Mouse (Mus musculus): Measurements from ENCODE around the gene Pdap1. TPM values are rescaled to one million over a fixed set of nuclear protein-coding genes. Genes with fewer than 3 reads are reported as not detected.
"Not testable (repeated sequence)": the region's sequence is repeated elsewhere in the genome, so short reads cannot be mapped to it uniquely, and the experiment has no call there.

Pdap1 gene
- total RNA-seq, 2 experiments from 2014 or later, result 26.1 to 140 TPM

- peak; percentile 95 for ATAC-seq (ENCODE audit: poor library complexity, severe bottlenecking)
These were observed 56.2 kb downstream of the Pdap1 start, which contains the start of the genes Arpc1a and Kpna7 for GRCm38 (mm10) chr5:145083632-145084451. Gene Arpc1a (plus strand): TSS chr5:145083830. Gene Kpna7 (minus strand): TSS chr5:145084030.

GRCm38 (mm10) chr5:145083201-145083600 lies 56.8 kb downstream of the Pdap1 start:
- ATAC-seq (ENCODE audit: poor library complexity, severe bottlenecking), result not testable (repeated sequence)

- ATAC-seq (ENCODE audit: poor library complexity, severe bottlenecking), result no peak
These were observed 58.0 kb downstream of the Pdap1 start for GRCm38 (mm10) chr5:145081866-145082613.

Other genes starting within 250 kb of the Pdap1 start
- 4.7 and 5.1 TPM in 2 replicates for gene Smurf1, start 174.4 kb downstream of the Pdap1 start, total RNA-seq (2015)
- gene Smurf1, start 174.4 kb downstream of the Pdap1 start, total RNA-seq (2017), result 6.7 and 6.9 TPM in 2 replicates
- gene Gm4871, start 107.5 kb downstream of the Pdap1 start, total RNA-seq (2015), result not detected in 2 replicates
- not detected in 2 replicates for gene Gm4871, start 107.5 kb downstream of the Pdap1 start, total RNA-seq (2017)
- not detected in 2 replicates for gene 1700018F24Rik, start 97.2 kb downstream of the Pdap1 start, total RNA-seq (2015)
- not detected in 2 replicates for gene 1700018F24Rik, start 97.2 kb downstream of the Pdap1 start, total RNA-seq (2017)
- 98.2 and 102 TPM in 2 replicates for gene Arpc1a, start 56.4 kb downstream of the Pdap1 start, total RNA-seq (2015)
- gene Arpc1a, start 56.4 kb downstream of the Pdap1 start, total RNA-seq (2017), result 65.2 and 77.0 TPM in 2 replicates
- not detected in 2 replicates for gene Kpna7, start 56.2 kb downstream of the Pdap1 start, total RNA-seq (2015)
- not detected in 2 replicates for gene Kpna7, start 56.2 kb downstream of the Pdap1 start, total RNA-seq (2017)
- gene Arpc1b, start 26.0 kb downstream of the Pdap1 start, total RNA-seq (2015), result 361 and 425 TPM in 2 replicates
- gene Arpc1b, start 26.0 kb downstream of the Pdap1 start, total RNA-seq (2017), result 297 and 318 TPM in 2 replicates
- gene Bud31, start 124 bp upstream of the Pdap1 start, total RNA-seq (2015), result 179 and 181 TPM in 2 replicates
- gene Bud31, start 124 bp upstream of the Pdap1 start, total RNA-seq (2017), result 217 and 234 TPM in 2 replicates
- 6.5 and 7.9 TPM in 2 replicates for gene Ptcd1, start 26.9 kb upstream of the Pdap1 start, total RNA-seq (2015)
- gene Ptcd1, start 26.9 kb upstream of the Pdap1 start, total RNA-seq (2017), result 14.8 and 15.3 TPM in 2 replicates
- 16.6 and 17.0 TPM in 2 replicates for gene Cpsf4, start 27.0 kb upstream of the Pdap1 start, total RNA-seq (2015)
- gene Cpsf4, start 27.0 kb upstream of the Pdap1 start, total RNA-seq (2017), result 34.0 and 37.8 TPM in 2 replicates
- gene Atp5j2, start 51.8 kb upstream of the Pdap1 start, total RNA-seq (2015), result 310 and 322 TPM in 2 replicates
- gene Atp5j2, start 51.8 kb upstream of the Pdap1 start, total RNA-seq (2017), result 103 and 107 TPM in 2 replicates
- 6.2 and 6.4 TPM in 2 replicates for gene Zkscan14, start 61.6 kb upstream of the Pdap1 start, total RNA-seq (2015)
- gene Zkscan14, start 61.6 kb upstream of the Pdap1 start, total RNA-seq (2017), result 30.8 and 31.7 TPM in 2 replicates
- 2.6 and 2.7 TPM in 2 replicates for gene Zkscan5, start 64.3 kb upstream of the Pdap1 start, total RNA-seq (2015)
- gene Zkscan5, start 64.3 kb upstream of the Pdap1 start, total RNA-seq (2017), result 4.6 and 5.4 TPM in 2 replicates
- 31.1 and 36.1 TPM in 2 replicates for gene Zfp655, start 91.5 kb upstream of the Pdap1 start, total RNA-seq (2015)
- gene Zfp655, start 91.5 kb upstream of the Pdap1 start, total RNA-seq (2017), result 23.4 and 27.2 TPM in 2 replicates
- gene Zscan25, start 140.3 kb upstream of the Pdap1 start, total RNA-seq (2015), result 5.4 and 6.4 TPM in 2 replicates
- gene Zscan25, start 140.3 kb upstream of the Pdap1 start, total RNA-seq (2017), result 3.2 and 3.5 TPM in 2 replicates
- not detected in 2 replicates for gene Cyp3a57, start 205.0 kb upstream of the Pdap1 start, total RNA-seq (2015)
- gene Cyp3a57, start 205.0 kb upstream of the Pdap1 start, total RNA-seq (2017), result not detected in 2 replicates